Mouse (Mus musculus) gastrocnemius, adult 2 months (tissue): ENCODE results near the gene Zfp207. TPM values are rescaled to one million over a fixed set of nuclear protein-coding genes. Genes with fewer than 3 reads are reported as not detected.
"Not testable (repeated sequence)": the region's sequence is repeated elsewhere in the genome, so short reads cannot be mapped to it uniquely, and the experiment has no call there.

Source experiments
- DNase-seq: peaks from one replicate; pipeline ENCODE4 v3.0.0; 2022
- H3K27ac ChIP-seq: fragments of 200-600 bp; 2 replicates; pipeline ENCODE4 v1.8.1; 2022; ENCODE audit warnings: mild to moderate bottlenecking
- H3K4me3 ChIP-seq: fragments of 200-600 bp; 2 replicates; pipeline ENCODE4 v1.8.1; 2022; ENCODE audit warnings: mild to moderate bottlenecking, moderate library complexity
- CTCF ChIP-seq: fragments of 200-600 bp; IDR thresholded peaks from 2 replicates; pipeline ENCODE4 v1.8.1; 2022; ENCODE audit warnings: antibody characterized with exemption, mild to moderate bottlenecking, moderate library complexity
- intact Hi-C: fragments of 180-260 bp; cut with DNase I; formaldehyde crosslinking; loops from one replicate; pipeline ENCODE4 v1.15.1; 2025
- long read RNA-seq, 2 experiments: library from polyadenylated mRNA; stranded (forward); transcript quantifications; one replicate each; pipeline ENCODE4 v2.0.0; 2021
- total RNA-seq, 2 experiments: library from RNA; stranded (reverse); gene quantifications; 2 replicates each; pipeline ENCODE4 v1.2.3; 2021

Gene Zfp207
- total RNA-seq, result 10 to 100 TPM; 60.9 to 61.1 TPM
- long read RNA-seq, experiment 1, transcript Zfp207-201 (11 exons, 2,245 nt), result minor isoform, 5 of 46 reads
- long read RNA-seq, experiment 1, transcript Zfp207-202 (12 exons, 1,562 nt), result major isoform, 32 of 46 reads
- long read RNA-seq, experiment 1, partial matches to known transcripts, result 5 of 46 reads
- long read RNA-seq, experiment 1, other reads (novel, unspliced or antisense), result 4 of 46 reads
- long read RNA-seq, experiment 2, transcript Zfp207-202 (12 exons, 1,562 nt), result major isoform, 27 of 37 reads
- long read RNA-seq, experiment 2, partial matches to known transcripts, result 2 of 37 reads
- long read RNA-seq, experiment 2, other reads (novel, unspliced or antisense), result 5 of 37 reads

DNA sequence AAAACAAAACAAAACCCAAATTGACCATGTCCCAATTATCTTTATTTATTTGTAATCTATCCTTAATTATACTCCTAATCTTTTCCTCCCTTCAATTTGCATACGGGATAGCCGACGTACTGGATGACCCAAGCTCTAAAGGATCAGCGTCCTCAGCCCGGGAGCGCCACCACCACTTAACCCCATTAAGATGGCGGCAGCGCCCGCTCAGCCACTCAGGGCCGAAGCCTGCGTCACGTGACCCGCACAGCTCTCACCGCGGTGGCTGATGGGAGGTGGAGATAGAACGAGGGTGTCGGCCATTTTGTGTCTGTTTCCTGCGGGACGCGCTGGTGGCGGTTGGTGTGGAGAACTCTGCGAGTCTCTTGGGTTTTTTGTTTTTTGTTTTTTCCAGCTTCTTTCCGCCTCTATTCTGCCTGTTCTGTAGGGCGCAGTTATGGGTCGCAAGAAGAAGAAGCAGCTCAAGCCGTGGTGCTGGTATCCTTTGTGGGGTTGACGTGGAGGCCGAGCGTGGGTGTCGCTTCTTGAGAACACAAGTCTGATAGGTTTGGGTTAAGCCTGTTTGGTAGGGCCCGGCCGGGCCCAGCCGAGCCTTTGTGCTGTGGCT lies at the start of gene Zfp207:
Gene Zfp207 (plus strand): TSS at position 261 of the 607 bp plus-strand sequence.
- intact Hi-C loops, result no loop called here
- no peak for TF ChIP-seq CTCF
- peak; percentile 99 for DNase-seq
- H3K4me3 ChIP-seq, result peak within 1 kb of the TSS; percentile 84
- peak within 1 kb of the TSS; percentile 95 for H3K27ac ChIP-seq

DNA sequence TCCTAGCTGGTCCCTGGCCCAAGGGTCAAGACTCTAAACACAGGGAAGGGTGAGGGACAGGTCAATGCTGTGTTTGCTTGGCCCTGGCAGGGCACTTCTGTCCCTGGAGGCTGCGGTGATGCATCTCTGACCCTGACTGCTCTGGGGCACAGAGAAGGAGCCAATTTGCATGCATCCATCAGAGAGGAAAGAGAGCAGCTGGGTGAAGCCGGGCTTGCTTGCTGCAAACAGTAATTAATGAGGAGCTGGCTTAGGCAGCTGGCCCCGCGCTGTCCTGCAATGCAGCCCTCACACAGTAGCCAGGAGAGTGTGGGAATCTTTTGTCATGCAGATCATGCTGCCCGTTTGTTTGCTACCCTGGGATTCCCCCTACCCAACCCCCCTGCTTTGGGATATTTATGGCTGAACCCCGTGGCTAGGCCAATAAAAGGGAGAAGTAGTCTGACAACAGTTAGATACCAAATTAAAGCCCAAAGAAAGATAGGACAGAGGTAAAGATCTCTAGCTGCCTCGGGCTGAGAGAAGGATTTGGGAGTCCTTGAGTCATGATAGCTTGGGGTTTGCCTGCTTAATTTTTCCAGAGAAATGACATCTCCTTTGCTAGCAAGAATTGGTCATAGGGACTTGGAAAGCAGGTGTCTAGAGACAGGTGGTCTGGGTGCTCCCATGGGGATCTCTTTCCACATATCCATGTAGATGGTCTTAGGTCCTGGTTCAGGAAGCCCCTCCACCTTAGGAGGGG lies 47.3 kb upstream of the Zfp207 start:
- Histone ChIP-seq H3K4me3 (no peak overlapping the region), H3K27ac (peak overlapping the region; percentile 63)
- no peak for DNase-seq
- no peak for TF ChIP-seq CTCF
- intact Hi-C loops, result no loop called here

GRCm38 (mm10) chr11:80336351-80336730 lies 46.7 kb upstream of the Zfp207 start:
- peak; percentile 50 for DNase-seq
- TF ChIP-seq CTCF, result no peak
- Histone ChIP-seq H3K4me3 (no peak overlapping the region), H3K27ac (peak overlapping the region; percentile 63)
- intact Hi-C loops, result no loop called here

- intact Hi-C loops, result no loop called here
These were observed 40.6 kb upstream of the Zfp207 start for GRCm38 (mm10) chr11:80342482-80342881.

DNA sequence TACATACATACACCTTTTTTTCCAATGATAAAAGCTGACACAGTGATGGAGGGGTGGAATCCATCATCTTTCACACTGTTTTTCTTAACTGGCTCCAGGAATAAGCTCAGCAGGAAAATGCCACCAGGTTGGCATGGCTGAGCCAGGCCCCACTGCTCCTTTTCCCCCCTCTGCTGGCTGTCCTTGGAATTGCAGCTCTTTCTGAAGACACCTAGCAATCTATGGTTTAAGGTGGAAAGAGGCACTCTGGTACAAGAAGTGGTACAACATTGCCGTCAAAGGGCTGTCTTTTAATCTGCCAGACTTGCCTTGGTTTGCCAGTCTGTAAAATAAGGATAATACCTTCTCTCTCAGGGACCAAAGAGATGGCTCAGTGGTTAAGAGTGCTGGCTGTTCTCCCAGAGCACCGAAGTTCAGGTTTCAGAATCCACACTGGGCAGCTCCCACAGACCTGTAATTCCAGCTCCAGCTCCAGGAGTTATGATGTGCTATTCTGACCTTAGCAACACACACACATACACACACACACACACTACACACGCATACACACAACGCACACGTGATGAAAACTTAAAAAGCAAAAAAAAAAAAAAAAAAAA lies 31.1 kb upstream of the Zfp207 start:
- no peak; the same call in 1 of the 2 replicates for TF ChIP-seq CTCF
- H3K4me3 ChIP-seq, result peak overlapping the region; percentile 28; the same call in 1 of the 2 replicates
- H3K27ac ChIP-seq, result no peak overlapping the region; the same call in 1 of the 2 replicates
- peak; percentile 86 for DNase-seq
- intact Hi-C loops, result loop anchor here (1.0 to 5.0 kb wide), 2 partner anchors 50 to 65 kb away; partner anchors contain the start of gene Rhbdl3

More at GRCm38 (mm10) chr11:80342482-80342881, 40.6 kb upstream of the Zfp207 start:
- DNase-seq, result no peak
- no peak for TF ChIP-seq CTCF
- Histone ChIP-seq H3K4me3 (no peak overlapping the region), H3K27ac (no peak overlapping the region)

- no peak; the same call in 1 of the 2 replicates for TF ChIP-seq CTCF
- Histone ChIP-seq H3K4me3 (no peak overlapping the region), H3K27ac (no peak overlapping the region)
- DNase-seq, result peak; percentile 29
- intact Hi-C loops, result loop anchor here (5.0 kb wide), 1 partner anchor 53 kb away; the partner anchor contains the start of gene Rhbdl3
These were observed 28.2 kb upstream of the Zfp207 start for GRCm38 (mm10) chr11:80354832-80355231.

- intact Hi-C loops, result no loop called here
- H3K4me3 ChIP-seq, result no peak overlapping the region
- H3K27ac ChIP-seq, result no peak overlapping the region
- DNase-seq, result no peak
- TF ChIP-seq CTCF, result no peak
These were observed 14.1 kb upstream of the Zfp207 start for GRCm38 (mm10) chr11:80368949-80369348.

- Histone ChIP-seq H3K27ac (no peak overlapping the region), H3K4me3 (no peak overlapping the region)
- TF ChIP-seq CTCF, result no peak
- intact Hi-C loops, result no loop called here
- DNase-seq, result no peak
These were observed 6.4 kb upstream of the Zfp207 start for GRCm38 (mm10) chr11:80376651-80377050.

DNA sequence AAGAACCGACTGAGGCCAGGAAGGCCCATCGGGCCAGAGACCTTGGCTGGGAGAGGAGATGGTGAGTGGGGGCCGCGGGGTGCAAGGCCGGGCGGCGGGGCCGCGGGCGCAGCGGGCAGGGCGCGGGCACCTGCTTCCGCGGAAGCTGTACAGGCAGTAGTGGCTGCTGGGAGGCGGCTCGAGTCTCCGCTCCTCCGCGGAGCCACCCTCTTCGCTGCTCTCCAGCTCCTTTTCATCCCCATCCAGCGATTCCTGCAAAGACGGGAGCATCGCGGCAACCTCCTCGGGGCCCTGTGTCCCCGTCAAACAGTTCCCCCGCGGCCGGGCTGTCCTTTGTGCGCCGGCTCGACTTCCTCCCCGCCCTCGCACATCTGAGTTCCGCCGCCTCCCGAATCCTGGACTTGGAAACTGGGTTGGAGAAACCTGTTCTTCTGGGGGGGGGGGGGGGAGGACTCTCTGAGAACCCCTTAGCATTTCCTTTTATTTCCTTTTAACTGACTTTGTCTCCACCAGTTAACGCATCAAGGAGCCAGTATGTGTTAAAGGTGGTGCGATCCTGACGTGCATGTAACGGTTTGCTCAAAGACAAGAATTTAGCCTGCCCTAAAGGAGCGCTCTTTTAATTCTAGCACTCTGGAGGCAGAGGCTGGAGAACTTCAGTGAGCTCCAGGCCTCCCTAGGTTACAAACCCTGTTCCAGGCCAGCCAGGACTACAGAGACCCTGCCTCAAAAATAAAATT lies 5.2 kb upstream of the Zfp207 start, which contains the start of gene 5730455P16Rik:
Gene 5730455P16Rik (minus strand): TSS at position 323 of the 740 bp plus-strand sequence.
- peak; percentile 11; the same call in 1 of the 2 replicates for TF ChIP-seq CTCF
- intact Hi-C loops, result no loop called here

DNA sequence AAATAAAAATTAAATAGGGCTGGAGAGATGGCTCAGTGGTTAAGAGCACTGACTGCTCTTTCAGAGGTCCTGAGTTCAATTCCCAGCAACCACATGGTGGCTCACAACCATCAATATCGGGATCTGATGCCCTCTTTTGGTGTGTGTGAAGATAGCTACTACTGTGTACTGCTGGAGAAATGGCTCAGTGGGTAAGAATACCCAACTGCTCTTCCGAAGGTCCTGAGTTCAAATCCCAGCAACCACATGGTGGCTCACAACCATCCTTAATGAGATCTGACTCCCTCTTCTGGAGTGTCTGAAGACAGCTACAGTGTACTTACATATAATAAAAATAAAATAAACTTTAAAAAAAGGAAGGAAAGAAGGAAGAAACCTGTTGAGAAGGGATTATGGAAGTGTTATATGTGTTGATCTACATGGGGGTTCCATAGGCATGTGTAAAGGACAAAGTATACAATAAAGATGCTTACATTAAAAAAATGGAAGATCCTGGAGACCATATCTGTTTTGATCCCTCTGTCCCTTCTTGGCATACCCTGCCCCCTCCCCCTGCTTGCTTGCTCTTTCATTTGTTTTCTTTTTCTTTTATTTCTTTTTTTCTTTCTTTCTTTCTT lies 4.5 kb upstream of the Zfp207 start:
- Histone ChIP-seq H3K27ac (peak overlapping the region; percentile 93), H3K4me3 (peak overlapping the region; percentile 100)
- intact Hi-C loops, DNase-seq: not testable (repeated sequence)

More for the DNA sequence above, 5.2 kb upstream of the Zfp207 start, which contains the start of gene 5730455P16Rik:
- Histone ChIP-seq H3K4me3 (peak within 1 kb of the TSS; percentile 100), H3K27ac (peak within 1 kb of the TSS; percentile 93)
- peak; percentile 92 for DNase-seq

- intact Hi-C loops, H3K4me3 ChIP-seq, H3K27ac ChIP-seq, DNase-seq: not testable (repeated sequence)
These were observed 3.9 kb upstream of the Zfp207 start for GRCm38 (mm10) chr11:80379184-80379583.
